Mouse (Mus musculus): Measurements from ENCODE around the gene Zmym4. TPM values are rescaled to one million over a fixed set of nuclear protein-coding genes. Genes with fewer than 3 reads are reported as not detected.

The Zmym4 gene
- total RNA-seq, 2 experiments from 2014 or later: 43.4 to 61.0 TPM

GRCm38 (mm10) chr4:126840996-126841560 lies 126.9 kb downstream of the Zmym4 start:
- intact Hi-C loops (cut with DNase I): loop anchor here (10.0 kb wide), 2 partner anchors 236 to 286 kb away; partner anchors contain the start of genes 5730409E04Rik and Clspn
- no peak for DNase-seq (ENCODE audit: low spot score in 2 of 2)

- intact Hi-C loops (cut with DNase I): loop anchor here (2.0 to 10.0 kb wide), 3 partner anchors 87 to 285 kb away; partner anchors contain the start of genes 5730409E04Rik, AU040320, Clspn and Ncdn
- peak; percentile 80 to 84 for DNase-seq (ENCODE audit: low spot score in 2 of 2)
These were observed 128.1 kb downstream of the Zmym4 start for GRCm38 (mm10) chr4:126839873-126840272.

- intact Hi-C loops (cut with DNase I): loop anchor here (2.0 kb wide), 1 partner anchor 86 kb away; the partner anchor contains the start of genes AU040320 and Ncdn
- DNase-seq (ENCODE audit: low spot score in 2 of 2): no peak
These were observed 129.1 kb downstream of the Zmym4 start for GRCm38 (mm10) chr4:126838799-126839198.

DNA sequence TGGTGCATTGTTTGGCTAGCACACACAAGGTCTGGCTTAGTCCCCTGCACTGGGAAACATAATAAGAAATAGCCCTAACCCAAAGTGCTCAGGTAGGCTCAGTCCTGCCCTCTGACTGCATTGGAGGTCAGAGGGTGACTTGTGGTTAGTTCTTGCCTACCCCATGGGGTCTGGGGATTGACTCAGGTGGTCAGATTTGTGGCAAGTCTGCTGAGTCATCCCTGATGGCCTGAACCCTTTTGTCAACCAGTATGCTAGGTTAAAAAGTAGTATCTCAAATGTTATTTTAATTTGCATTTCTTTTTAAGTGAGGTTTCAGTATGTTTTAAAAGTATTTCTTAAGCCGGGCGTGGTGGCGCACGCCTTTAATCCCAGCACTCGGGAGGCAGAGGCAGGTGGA lies 136.8 kb downstream of the Zmym4 start:
- no peak for DNase-seq (ENCODE audit: low spot score in 2 of 2)
- intact Hi-C loops (cut with DNase I): no loop called here

DNA sequence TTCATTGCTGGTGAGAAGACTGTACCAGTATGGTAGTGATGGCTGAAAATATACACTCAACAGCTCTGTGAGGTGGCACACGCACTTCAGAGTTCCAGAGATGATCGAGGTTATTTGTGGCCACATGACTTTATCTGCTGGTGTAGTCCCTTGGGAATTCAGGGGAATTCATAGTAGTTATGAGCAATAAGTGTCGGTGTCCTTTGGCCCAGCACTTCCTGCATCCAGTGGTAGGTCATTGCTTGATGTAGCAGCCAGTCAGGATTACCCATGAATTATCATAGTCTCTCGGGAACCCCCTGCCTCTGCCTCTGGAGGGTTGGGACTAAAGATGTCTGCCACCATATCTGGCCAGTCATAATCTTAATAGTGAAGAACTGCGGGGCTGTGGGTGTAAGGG lies 144.0 kb downstream of the Zmym4 start:
- intact Hi-C loops (cut with DNase I): loop anchor here (5.0 kb wide), 1 partner anchor 72 kb away; the partner anchor contains the start of genes AU040320 and Ncdn
- DNase-seq (ENCODE audit: low spot score in 2 of 2): no peak

GRCm38 (mm10) chr4:126822891-126823882 lies 144.7 kb downstream of the Zmym4 start:
- DNase-seq (ENCODE audit: low spot score in 2 of 2): no peak
- intact Hi-C loops (cut with DNase I): loop anchor here (5.0 kb wide), 1 partner anchor 71 kb away; the partner anchor contains the start of genes AU040320 and Ncdn

DNA sequence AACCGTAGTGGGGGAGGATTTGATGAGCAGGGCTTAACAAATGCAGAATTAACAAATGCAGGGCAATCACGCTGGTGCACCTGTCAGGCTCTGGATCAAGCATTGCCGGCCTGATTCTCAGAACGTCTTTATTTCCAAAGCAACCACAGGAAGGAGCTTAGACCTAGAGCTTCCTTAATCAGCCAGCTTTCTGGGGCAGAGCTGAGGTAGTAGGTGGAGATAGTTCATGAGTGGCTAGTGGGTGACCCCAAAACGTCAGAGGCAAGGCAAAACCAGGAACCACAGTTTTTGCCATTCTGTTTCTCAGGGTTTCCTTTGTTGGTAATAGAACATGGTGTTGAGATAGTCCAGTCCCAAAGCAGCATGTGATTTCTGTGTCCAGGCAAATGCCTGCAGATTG lies 153.1 kb downstream of the Zmym4 start:
- DNase-seq (ENCODE audit: low spot score in 2 of 2): no peak
- intact Hi-C loops (cut with DNase I): no loop called here

GRCm38 (mm10) chr4:126813212-126813611 lies 154.7 kb downstream of the Zmym4 start:
- DNase-seq (ENCODE audit: low spot score in 2 of 2): no peak
- intact Hi-C loops (cut with DNase I): no loop called here

Other genes with a start within 250 kb of the Zmym4 start
- not detected for gene Tfap2e, start 231.9 kb downstream of the Zmym4 start, total RNA-seq (2021)
- 100 to 1,000 TPM; 924 to 951 TPM for gene Ncdn, start 214.7 kb downstream of the Zmym4 start, total RNA-seq (2021)
- gene AU040320, start 214.6 kb downstream of the Zmym4 start, total RNA-seq (2021): 10 to 100 TPM; 53.7 to 56.7 TPM
- 100 to 1,000 TPM; 163 to 281 TPM for gene Sfpq, start 53.2 kb upstream of the Zmym4 start, total RNA-seq (2021)
- gene Zmym1, start 93.0 kb upstream of the Zmym4 start, total RNA-seq (2021): 10 to 100 TPM in 1 of 2 experiments, 1 to 10 TPM in 1; 9.8 to 15.9 TPM
- gene Zmym6, start 109.2 kb upstream of the Zmym4 start, total RNA-seq (2021): 10 to 100 TPM; 27.0 to 38.0 TPM
- 1 to 10 TPM; 1.9 to 4.1 TPM for gene Tmem35b, start 155.6 kb upstream of the Zmym4 start, total RNA-seq (2021)
- 100 to 1,000 TPM; 380 to 420 TPM for gene Dlgap3, start 201.1 kb upstream of the Zmym4 start, total RNA-seq (2021)